Mouse (Mus musculus): ENCODE results near the gene Hsd3b4. TPM values are rescaled to one million over a fixed set of nuclear protein-coding genes. Genes with fewer than 3 reads are reported as not detected.
"Not testable (repeated sequence)": the region's sequence is repeated elsewhere in the genome, so short reads cannot be mapped to it uniquely, and the experiment has no call there.

Hsd3b4 gene
- not detected in 2 replicates for polyA plus RNA-seq (2012; rRNA removed)

DNA sequence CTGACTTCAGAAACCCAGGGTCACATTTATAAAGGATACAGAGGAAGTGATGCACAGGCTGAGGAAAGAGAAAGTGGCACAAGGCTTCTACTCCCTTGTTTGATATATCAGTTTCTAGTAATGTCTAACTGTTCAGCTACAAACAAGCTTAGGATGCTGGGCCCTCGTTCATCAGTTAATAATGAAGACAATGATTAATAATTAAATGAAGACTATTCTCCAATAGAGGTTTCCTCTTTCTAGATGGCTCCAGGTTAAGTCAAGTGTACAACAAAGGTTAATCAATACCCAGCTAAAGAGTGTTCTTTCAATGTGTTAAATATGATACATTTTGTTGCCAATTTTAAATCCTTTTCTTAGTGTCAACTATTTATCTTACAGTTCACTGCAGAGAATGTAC lies at the start of gene Hsd3b4:
TSS of gene Hsd3b4 (minus strand) at position 101 of the 400 bp plus-strand sequence.
- H3K36me3 ChIP-seq (ENCODE audit: control insufficient read depth, insufficient read depth, low read length); H3K4me1 ChIP-seq (ENCODE audit: control insufficient read depth, insufficient read depth, insufficient read length, low read length); H3K4me3 ChIP-seq (ENCODE audit: low read depth, low read length); H3K27me3 ChIP-seq (ENCODE audit: control insufficient read depth, insufficient read depth, low read length); H3K27ac ChIP-seq (ENCODE audit: insufficient read depth, low read depth, low read length): not testable (repeated sequence)
- WGBS, result no CpG with 5 or more reads among the region's 1 CpGs

DNA sequence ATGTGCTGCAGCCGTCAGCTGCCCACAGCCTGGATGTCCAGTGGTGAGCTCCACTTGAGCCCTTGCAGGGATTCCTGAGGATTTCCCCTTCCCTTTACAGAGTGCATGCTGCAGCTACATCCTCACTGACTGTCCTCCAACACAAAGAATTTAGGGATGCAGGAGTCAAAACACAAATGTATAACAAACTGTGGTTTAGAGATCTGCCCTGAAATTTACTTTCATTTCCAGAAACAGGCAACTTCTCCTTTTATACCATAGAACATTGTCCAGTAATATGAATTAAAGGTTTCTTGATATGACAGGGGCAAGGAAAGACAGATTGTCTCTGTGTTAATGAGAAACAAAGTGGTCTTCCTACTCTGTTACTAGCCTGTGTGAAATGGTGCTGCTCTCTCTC lies 40.5 kb upstream of the Hsd3b4 start:
- WGBS, result no CpG with 5 or more reads among the region's 1 CpGs
- not testable (repeated sequence) for H3K4me3 ChIP-seq (ENCODE audit: low read depth, low read length); H3K4me1 ChIP-seq (ENCODE audit: control insufficient read depth, insufficient read depth, insufficient read length, low read length); H3K36me3 ChIP-seq (ENCODE audit: control insufficient read depth, insufficient read depth, low read length); H3K27me3 ChIP-seq (ENCODE audit: control insufficient read depth, insufficient read depth, low read length); H3K27ac ChIP-seq (ENCODE audit: insufficient read depth, low read depth, low read length)

DNA sequence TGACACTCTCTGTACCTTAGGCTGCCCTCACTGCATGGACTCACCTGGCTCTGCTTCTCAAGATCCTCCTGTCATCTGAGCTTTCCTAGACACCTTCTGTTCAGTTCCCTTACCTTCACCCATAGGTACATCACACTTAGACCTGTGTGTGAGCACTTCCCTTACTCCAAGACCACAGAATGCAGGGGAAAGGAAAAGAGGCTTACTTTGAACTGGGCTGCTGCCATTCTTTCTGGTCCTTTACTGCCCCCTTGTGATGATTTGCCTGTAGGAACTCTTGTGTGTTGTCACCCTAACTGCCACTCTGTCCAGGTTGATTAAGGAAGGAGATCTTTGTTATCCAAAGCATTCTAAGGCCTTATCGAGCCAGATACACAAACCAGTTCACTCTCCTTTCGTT lies 39.9 kb upstream of the Hsd3b4 start:
- not testable (repeated sequence) for H3K4me1 ChIP-seq (ENCODE audit: control insufficient read depth, insufficient read depth, insufficient read length, low read length); H3K4me3 ChIP-seq (ENCODE audit: low read depth, low read length); H3K27ac ChIP-seq (ENCODE audit: insufficient read depth, low read depth, low read length); H3K36me3 ChIP-seq (ENCODE audit: control insufficient read depth, insufficient read depth, low read length); H3K27me3 ChIP-seq (ENCODE audit: control insufficient read depth, insufficient read depth, low read length)
- WGBS, result no CpG with 5 or more reads among the region's 2 CpGs

DNA sequence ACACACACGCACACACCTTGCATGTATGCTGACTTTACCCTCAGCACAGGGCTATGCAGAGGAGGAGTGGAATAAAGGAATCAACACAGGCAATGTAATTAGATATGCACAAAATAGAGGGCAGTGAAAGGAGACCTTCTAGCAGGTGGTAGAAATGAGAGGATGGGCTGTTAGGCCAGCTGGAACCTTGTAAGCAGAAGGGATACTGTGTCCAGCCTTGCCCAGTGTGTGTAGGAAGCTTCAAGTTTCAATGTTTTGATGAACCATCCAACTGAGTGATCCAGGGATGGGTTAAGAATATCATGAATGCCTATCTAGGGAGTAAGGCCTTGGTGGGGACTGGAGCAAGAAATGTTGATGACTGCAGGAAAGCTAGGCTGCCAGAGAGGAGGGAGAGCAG lies 38.2 kb upstream of the Hsd3b4 start:
- not testable (repeated sequence) for H3K27ac ChIP-seq (ENCODE audit: insufficient read depth, low read depth, low read length); H3K27me3 ChIP-seq (ENCODE audit: control insufficient read depth, insufficient read depth, low read length)
- 88% methylated on average over 1 of the region's 1 CpGs for WGBS

DNA sequence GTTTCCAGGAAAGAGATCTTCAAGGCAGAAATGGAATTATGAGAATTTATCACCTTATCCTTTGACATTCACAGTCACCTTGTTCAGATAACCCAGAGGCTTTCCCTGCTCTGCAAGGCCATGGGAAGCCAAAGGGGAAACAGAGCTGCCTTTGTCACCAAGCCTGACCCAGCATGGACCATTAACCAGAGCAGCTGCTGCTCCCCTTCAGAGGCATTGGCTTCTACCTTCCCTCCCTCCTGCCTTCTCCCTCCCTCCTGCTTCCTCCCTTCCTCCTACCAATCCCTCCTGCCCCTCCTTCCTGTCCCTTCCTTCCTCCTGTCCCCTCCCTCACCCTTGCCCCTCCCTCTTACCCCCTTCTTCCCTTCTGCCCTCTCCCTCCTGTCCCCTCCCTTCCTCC lies 37.3 kb upstream of the Hsd3b4 start:
- not testable (repeated sequence) for H3K27me3 ChIP-seq (ENCODE audit: control insufficient read depth, insufficient read depth, low read length); H3K4me3 ChIP-seq (ENCODE audit: low read depth, low read length); H3K4me1 ChIP-seq (ENCODE audit: control insufficient read depth, insufficient read depth, insufficient read length, low read length); H3K27ac ChIP-seq (ENCODE audit: insufficient read depth, low read depth, low read length); H3K36me3 ChIP-seq (ENCODE audit: control insufficient read depth, insufficient read depth, low read length)

More for the DNA sequence above, 38.2 kb upstream of the Hsd3b4 start:
- not testable (repeated sequence) for H3K36me3 ChIP-seq (ENCODE audit: control insufficient read depth, insufficient read depth, low read length); H3K4me3 ChIP-seq (ENCODE audit: low read depth, low read length); H3K4me1 ChIP-seq (ENCODE audit: control insufficient read depth, insufficient read depth, insufficient read length, low read length)

DNA sequence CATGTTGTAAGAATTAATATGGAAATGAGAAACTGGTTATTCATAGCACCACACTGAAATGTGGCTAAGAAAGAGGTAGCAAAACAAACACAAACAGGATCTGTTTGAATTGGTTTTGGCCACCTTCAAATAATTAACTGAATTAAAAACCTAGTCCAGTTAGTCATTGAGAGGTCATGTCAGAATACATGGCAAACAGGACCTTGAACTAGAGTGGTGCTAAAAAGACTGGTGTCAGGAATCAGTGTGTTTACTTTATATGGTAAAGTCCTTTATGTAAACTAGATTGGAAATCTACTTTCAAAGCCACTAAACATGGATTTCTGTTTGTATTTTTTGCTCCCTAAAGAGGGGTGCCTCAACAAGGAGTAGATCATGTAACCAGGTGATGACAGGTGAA lies 14.7 kb upstream of the Hsd3b4 start:
- H3K36me3 ChIP-seq (ENCODE audit: control insufficient read depth, insufficient read depth, low read length); H3K27ac ChIP-seq (ENCODE audit: insufficient read depth, low read depth, low read length); H3K4me3 ChIP-seq (ENCODE audit: low read depth, low read length); H3K27me3 ChIP-seq (ENCODE audit: control insufficient read depth, insufficient read depth, low read length); H3K4me1 ChIP-seq (ENCODE audit: control insufficient read depth, insufficient read depth, insufficient read length, low read length): not testable (repeated sequence)

DNA sequence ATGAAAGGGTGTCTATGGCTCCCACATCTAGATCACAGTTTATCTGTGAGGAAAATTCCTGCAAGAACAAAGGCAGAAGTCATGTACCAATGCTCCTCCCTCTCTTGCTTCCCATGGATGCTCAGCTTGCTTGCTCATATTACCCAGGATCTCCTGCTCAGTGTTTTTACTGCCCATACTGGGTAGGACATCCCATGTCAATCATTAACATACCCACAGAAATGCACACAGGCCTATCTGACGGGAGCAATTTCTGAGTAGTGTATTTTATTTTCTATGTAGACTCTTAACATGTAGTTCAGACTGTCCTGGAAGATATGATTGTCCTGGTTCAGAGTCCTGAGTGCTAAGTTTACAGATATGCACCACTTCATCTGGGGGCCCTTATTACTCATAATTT lies 14.2 kb upstream of the Hsd3b4 start:
- not testable (repeated sequence) for H3K27ac ChIP-seq (ENCODE audit: insufficient read depth, low read depth, low read length); H3K4me1 ChIP-seq (ENCODE audit: control insufficient read depth, insufficient read depth, insufficient read length, low read length); H3K4me3 ChIP-seq (ENCODE audit: low read depth, low read length); H3K27me3 ChIP-seq (ENCODE audit: control insufficient read depth, insufficient read depth, low read length); H3K36me3 ChIP-seq (ENCODE audit: control insufficient read depth, insufficient read depth, low read length)
- no CpG with 5 or more reads among the region's 1 CpGs for WGBS

DNA sequence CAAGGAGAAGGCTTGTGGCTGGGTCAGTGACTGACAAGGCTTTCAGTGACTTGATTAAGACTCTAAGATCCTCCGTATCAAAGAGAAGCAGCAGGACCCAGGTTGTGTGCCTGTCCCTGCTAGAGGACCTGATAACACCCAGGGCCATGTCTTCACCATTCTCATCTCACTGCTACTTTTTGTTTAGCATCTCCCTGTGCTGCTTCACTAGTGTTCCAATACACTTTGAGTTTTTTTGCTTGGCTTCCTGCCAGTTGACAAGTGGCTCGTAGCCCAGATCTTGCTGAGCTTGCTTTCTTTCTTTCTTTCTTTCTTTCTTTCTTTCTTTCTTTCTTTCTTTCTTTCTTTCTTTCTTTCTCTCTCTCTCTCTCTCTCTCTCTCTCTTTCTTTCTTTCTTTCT lies 12.5 kb upstream of the Hsd3b4 start:
- H3K27ac ChIP-seq (ENCODE audit: insufficient read depth, low read depth, low read length); H3K27me3 ChIP-seq (ENCODE audit: control insufficient read depth, insufficient read depth, low read length); H3K4me3 ChIP-seq (ENCODE audit: low read depth, low read length); H3K36me3 ChIP-seq (ENCODE audit: control insufficient read depth, insufficient read depth, low read length); H3K4me1 ChIP-seq (ENCODE audit: control insufficient read depth, insufficient read depth, insufficient read length, low read length): not testable (repeated sequence)
- 25% methylated on average over 1 of the region's 2 CpGs for WGBS

DNA sequence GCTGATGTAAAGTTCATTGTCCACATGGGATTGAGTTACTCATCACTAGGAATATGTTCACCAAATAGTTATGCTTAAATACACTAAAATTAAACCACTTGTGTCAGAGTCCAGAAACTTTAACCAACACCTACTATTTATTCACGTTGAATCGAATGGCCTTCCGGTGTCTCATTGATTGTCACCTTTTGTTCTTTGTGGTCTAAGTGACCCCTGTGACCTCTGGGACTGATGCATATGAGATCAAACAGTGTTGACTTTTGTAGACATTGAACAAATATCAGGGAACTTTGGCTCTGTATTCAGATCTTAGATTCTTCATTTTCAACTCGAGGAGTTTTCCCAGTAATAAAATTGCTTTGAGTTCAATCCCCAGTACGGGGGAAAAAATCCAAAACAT lies 3.1 kb downstream of the Hsd3b4 start:
- no CpG with 5 or more reads among the region's 5 CpGs for WGBS
- H3K4me3 ChIP-seq (ENCODE audit: low read depth, low read length); H3K4me1 ChIP-seq (ENCODE audit: control insufficient read depth, insufficient read depth, insufficient read length, low read length); H3K27me3 ChIP-seq (ENCODE audit: control insufficient read depth, insufficient read depth, low read length); H3K27ac ChIP-seq (ENCODE audit: insufficient read depth, low read depth, low read length); H3K36me3 ChIP-seq (ENCODE audit: control insufficient read depth, insufficient read depth, low read length): not testable (repeated sequence)

DNA sequence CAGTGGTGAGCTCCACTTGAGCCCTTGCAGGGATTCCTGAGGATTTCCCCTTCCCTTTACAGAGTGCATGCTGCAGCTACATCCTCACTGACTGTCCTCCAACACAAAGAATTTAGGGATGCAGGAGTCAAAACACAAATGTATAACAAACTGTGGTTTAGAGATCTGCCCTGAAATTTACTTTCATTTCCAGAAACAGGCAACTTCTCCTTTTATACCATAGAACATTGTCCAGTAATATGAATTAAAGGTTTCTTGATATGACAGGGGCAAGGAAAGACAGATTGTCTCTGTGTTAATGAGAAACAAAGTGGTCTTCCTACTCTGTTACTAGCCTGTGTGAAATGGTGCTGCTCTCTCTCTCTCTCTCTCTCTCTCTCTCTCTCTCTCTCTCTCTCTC lies 12.9 kb downstream of the Hsd3b4 start:
- H3K27ac ChIP-seq (ENCODE audit: insufficient read depth, low read depth, low read length); H3K4me3 ChIP-seq (ENCODE audit: low read depth, low read length); H3K36me3 ChIP-seq (ENCODE audit: control insufficient read depth, insufficient read depth, low read length); H3K4me1 ChIP-seq (ENCODE audit: control insufficient read depth, insufficient read depth, insufficient read length, low read length); H3K27me3 ChIP-seq (ENCODE audit: control insufficient read depth, insufficient read depth, low read length): not testable (repeated sequence)

DNA sequence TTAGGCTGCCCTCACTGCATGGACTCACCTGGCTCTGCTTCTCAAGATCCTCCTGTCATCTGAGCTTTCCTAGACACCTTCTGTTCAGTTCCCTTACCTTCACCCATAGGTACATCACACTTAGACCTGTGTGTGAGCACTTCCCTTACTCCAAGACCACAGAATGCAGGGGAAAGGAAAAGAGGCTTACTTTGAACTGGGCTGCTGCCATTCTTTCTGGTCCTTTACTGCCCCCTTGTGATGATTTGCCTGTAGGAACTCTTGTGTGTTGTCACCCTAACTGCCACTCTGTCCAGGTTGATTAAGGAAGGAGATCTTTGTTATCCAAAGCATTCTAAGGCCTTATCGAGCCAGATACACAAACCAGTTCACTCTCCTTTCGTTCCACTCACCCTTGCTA lies 13.6 kb downstream of the Hsd3b4 start:
- H3K4me1 ChIP-seq (ENCODE audit: control insufficient read depth, insufficient read depth, insufficient read length, low read length); H3K27me3 ChIP-seq (ENCODE audit: control insufficient read depth, insufficient read depth, low read length); H3K36me3 ChIP-seq (ENCODE audit: control insufficient read depth, insufficient read depth, low read length); H3K27ac ChIP-seq (ENCODE audit: insufficient read depth, low read depth, low read length); H3K4me3 ChIP-seq (ENCODE audit: low read depth, low read length): not testable (repeated sequence)
- WGBS, result no CpG with 5 or more reads among the region's 2 CpGs

DNA sequence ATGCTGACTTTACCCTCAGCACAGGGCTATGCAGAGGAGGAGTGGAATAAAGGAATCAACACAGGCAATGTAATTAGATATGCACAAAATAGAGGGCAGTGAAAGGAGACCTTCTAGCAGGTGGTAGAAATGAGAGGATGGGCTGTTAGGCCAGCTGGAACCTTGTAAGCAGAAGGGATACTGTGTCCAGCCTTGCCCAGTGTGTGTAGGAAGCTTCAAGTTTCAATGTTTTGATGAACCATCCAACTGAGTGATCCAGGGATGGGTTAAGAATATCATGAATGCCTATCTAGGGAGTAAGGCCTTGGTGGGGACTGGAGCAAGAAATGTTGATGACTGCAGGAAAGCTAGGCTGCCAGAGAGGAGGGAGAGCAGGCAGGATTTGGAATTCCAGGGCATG lies 15.3 kb downstream of the Hsd3b4 start:
- not testable (repeated sequence) for H3K4me3 ChIP-seq (ENCODE audit: low read depth, low read length); H3K4me1 ChIP-seq (ENCODE audit: control insufficient read depth, insufficient read depth, insufficient read length, low read length); H3K27me3 ChIP-seq (ENCODE audit: control insufficient read depth, insufficient read depth, low read length); H3K27ac ChIP-seq (ENCODE audit: insufficient read depth, low read depth, low read length); H3K36me3 ChIP-seq (ENCODE audit: control insufficient read depth, insufficient read depth, low read length)

DNA sequence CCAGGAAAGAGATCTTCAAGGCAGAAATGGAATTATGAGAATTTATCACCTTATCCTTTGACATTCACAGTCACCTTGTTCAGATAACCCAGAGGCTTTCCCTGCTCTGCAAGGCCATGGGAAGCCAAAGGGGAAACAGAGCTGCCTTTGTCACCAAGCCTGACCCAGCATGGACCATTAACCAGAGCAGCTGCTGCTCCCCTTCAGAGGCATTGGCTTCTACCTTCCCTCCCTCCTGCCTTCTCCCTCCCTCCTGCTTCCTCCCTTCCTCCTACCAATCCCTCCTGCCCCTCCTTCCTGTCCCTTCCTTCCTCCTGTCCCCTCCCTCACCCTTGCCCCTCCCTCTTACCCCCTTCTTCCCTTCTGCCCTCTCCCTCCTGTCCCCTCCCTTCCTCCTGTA lies 16.1 kb downstream of the Hsd3b4 start:
- not testable (repeated sequence) for H3K27ac ChIP-seq (ENCODE audit: insufficient read depth, low read depth, low read length); H3K27me3 ChIP-seq (ENCODE audit: control insufficient read depth, insufficient read depth, low read length); H3K4me3 ChIP-seq (ENCODE audit: low read depth, low read length); H3K4me1 ChIP-seq (ENCODE audit: control insufficient read depth, insufficient read depth, insufficient read length, low read length); H3K36me3 ChIP-seq (ENCODE audit: control insufficient read depth, insufficient read depth, low read length)
